Mouse (Mus musculus): ENCODE data around the gene Rbbp7. TPM values are rescaled to one million over a fixed set of nuclear protein-coding genes. Genes with fewer than 3 reads are reported as not detected.
A peak's percentile ranks its signal among the peaks of the same experiment; 100 is the strongest.

Rbbp7 gene
- 100 to 1,000 TPM; 148 to 154 TPM for total RNA-seq (2021)

DNA sequence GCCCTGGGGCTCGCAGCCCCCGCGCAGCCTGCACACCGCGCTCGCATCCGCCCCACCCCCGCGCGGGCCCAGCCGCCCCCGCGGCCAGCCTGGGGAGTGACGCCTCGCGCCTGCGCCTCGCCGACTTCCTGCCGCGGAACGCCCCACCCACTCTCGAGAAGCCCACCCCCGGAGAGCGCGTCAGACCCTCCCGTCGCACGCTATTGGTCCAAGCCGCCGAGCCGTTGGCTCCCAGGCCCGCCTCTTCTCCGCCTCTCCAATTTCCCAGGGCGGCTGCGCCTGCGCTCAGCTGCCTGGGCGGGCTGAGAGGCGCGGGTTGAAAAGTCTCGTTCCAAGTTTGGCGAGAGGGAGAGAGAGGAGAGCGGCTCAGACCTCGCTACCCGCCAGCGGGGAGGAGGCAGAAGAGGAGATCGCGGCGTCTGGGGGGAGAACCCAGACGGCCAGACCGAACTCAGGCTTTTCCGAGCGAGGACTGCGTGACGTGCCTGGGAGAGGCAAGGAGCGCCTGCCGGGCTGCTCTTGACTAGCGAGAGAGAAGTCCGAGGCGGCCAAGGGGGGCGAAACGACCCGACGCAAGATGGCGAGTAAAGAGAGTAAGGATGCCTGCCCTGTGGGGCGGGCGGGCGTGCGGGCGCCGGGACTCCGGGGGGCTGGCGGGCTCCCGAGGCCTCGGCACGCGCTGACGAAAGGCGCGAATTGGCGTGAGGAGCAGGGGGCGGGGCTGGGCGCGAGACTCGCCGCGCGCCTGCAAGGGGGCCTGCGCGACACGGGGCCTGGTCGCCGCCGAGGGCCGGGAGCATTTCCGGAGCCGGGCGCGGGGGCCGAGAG lies at the start of gene Rbbp7:
TSS of gene Rbbp7 (plus strand) at position 288 of the 828 bp plus-strand sequence.
- DNase-seq, result peak; percentile 95
- intact Hi-C loops (cut with DNase I), result loop anchor here (10.0 kb wide), 1 partner anchor 256 kb away; no protein-coding TSS in a partner anchor

DNA sequence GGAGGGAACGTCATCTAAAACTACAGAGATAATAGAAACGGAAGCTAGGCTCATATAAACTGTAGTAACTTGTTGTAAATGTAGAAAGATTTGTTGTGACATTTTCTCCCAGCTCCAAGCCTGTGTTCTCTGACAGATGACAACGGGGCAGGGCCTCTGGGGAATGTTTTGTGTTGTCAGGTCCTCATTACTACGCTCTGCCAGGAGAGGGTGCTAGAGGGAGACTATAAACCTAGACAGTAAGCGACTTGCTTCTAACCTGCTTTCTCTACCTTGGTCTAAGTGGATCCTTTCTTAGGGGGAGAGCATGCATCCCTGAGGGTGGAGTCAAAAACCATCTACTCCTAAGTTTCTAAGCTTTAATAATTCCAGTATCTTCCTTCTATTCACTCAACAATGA lies 42.4 kb upstream of the Rbbp7 start:
- DNase-seq, result peak; percentile 47
- intact Hi-C loops (cut with DNase I), result no loop called here

DNA sequence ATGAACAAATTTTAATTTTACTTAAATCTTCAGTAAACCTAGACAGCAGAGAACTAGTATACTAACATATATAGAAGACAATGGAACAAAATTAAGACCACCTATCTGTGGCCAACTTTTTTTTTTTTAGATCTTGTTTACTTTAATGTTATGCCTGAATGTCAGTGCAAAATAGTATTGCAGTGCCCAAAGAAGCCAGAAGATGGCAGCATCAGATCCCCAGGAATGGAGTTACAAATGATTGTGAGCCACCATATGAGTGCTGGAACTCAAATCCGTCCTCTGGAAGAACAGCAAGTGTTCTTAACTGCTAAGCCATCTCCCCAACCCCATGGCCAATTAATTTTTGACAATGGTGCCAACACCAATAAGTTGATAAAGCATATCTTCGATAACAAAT lies 40.6 kb upstream of the Rbbp7 start:
- intact Hi-C loops (cut with DNase I), result no loop called here

DNA sequence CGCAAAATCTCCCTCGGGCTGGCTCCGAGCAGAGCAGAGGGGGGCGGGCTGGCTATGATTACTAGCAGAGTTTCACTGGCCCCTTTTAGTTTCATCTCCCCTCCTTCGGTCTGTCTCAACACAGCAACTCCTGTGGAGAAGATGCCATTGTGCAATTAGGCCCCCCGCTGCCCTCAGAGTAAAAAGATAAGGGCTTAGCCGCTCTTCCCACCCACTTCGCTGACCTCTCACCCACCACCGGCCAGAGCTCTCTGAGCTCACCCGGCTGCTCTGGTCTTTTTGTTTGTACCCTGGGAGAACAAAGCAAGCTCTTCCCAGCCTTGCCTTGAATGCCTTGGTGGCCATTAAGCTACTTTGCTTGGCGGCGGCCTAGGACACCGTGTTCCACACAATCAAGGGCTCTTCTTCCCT lies 32.8 kb upstream of the Rbbp7 start:
- intact Hi-C loops (cut with DNase I), result no loop called here
- DNase-seq, result peak; percentile 14

More for the DNA sequence above, 40.6 kb upstream of the Rbbp7 start:
- DNase-seq, result peak; percentile 7

- DNase-seq, result no peak
- intact Hi-C loops (cut with DNase I), result no loop called here
Measured at GRCm38 (mm10) chrX:162727795-162728194, 32.4 kb upstream of the Rbbp7 start.

DNA sequence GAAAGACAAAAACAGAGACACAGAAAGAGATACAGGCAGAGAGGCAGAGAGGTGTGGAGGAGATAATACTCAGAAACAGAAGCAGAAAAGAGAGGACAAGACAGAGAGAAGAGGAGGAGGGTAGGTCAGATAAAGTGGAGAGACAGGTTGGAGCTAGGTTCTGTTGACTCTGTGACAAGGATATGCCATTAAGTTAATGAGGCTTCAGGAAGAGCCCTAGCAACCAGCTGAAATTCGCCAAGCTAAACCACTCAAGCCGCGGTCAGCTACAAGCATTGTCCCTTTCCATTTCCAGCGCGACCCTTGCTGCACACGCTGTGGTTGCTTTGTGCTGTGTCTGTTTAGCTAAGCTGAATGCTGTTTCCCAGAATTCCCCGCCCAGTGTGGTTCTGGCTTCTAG lies 32.0 kb upstream of the Rbbp7 start:
- intact Hi-C loops (cut with DNase I), result no loop called here
- DNase-seq, result peak; percentile 1

DNA sequence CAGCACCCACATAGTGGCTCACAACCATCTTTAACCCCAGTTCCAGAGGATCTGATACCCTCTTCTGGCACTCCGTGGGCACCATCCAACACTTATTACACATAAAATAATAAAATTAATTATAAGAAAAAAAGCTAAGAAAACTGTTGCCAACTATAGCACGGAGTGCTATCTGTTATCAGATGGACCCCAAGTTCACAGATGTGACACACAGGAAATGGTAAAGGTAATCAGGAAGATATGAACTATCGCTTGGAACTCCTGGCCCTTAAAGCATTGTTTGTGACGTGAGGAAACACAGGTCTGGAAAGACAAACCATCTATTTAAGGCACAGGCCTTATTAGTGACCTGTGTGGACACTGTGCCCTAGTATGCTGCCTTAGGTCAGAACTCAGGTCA lies 30.2 kb upstream of the Rbbp7 start:
- DNase-seq, result no peak
- intact Hi-C loops (cut with DNase I), result no loop called here

DNA sequence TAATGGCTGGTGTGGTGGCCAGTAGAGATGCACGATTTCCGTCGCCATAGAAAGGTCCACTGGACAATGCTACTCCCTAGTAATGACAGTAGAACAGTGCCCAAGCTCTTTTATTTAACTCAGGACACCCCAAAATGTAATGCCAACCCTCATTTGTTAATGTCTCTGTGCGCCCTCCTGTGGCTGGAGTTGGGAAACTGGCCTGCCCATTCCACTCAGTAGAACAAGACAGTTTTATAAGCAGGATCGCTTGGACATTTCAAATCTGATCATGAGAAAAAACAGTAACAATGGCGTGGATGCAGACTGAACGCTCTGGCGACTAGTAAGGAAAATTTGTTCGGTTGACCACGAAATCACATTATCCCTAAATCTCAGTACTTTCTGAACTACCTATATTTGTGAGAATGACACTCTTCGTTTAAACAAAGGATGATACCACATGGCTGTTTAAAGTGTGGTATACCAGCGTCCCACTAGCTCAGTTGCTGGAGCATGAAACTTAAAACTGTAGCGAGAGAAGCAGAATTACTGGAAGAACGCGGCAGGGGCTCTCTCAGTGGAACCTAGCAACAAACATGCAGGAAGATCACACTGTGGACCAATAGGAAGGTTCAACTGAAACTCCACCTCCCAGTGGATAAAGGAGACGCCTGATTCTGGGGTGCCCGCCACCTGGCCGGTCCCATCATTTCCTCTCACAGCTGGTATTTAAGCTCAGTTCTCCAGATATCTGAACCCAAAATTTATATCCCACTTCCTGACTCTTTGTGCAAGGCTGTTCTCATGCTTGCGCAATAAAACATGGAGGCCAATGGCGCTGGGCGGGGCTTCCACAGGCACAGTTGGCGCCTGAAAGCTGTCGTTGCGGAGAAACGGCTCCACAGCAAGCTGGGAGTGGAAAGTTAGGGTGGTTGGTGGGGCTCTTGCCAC lies 24.9 kb upstream of the Rbbp7 start:
- peak; percentile 71 for DNase-seq
- intact Hi-C loops (cut with DNase I), result no loop called here

- peak; percentile 13 for DNase-seq
- intact Hi-C loops (cut with DNase I), result no loop called here
Measured at GRCm38 (mm10) chrX:162736140-162736659, 24.0 kb upstream of the Rbbp7 start.

DNA sequence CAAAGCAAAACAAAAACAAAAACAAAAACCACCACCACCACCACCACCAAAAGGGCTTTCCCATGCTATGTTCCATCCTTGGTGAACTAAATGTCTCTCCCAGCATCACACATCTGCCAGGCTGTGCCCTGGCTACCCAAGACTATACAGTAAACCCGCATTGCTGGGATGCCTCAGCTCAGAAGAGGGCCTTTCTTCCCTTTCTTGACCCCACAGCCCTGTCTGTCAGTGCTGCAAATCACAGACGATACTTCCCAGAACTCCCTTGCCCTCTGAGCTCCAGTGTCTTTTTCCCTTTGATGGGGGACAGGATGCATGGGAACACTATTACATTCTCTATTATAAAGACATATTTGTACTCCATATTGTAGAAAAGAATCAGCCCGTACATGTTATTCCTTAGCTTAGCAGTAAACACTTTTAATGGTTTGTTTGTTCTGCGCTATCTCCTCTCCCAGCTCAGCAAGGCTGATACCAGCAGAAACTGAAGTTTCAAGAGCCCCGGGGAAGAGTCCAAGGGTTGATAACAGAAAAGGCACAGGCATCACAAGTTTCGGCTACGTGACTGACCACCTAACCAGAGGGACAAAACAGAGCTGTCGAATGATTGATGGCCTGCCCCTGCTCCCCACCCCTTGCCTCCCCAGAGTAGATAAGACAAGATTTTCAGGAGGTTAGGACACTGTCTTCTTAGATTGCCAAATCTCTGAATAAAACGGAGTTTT lies 11.3 kb upstream of the Rbbp7 start:
- intact Hi-C loops (cut with DNase I), result no loop called here
- DNase-seq, result no peak

GRCm38 (mm10) chrX:162752418-162752817 lies 7.8 kb upstream of the Rbbp7 start:
- no peak for DNase-seq
- intact Hi-C loops (cut with DNase I), result no loop called here

- no peak for DNase-seq
- intact Hi-C loops (cut with DNase I), result no loop called here
Measured at GRCm38 (mm10) chrX:162754314-162754713, 5.9 kb upstream of the Rbbp7 start.

GRCm38 (mm10) chrX:162756058-162756457 lies 4.1 kb upstream of the Rbbp7 start:
- no peak for DNase-seq
- intact Hi-C loops (cut with DNase I), result no loop called here

GRCm38 (mm10) chrX:162759251-162760114 lies 719 bp upstream of the Rbbp7 start:
- peak; percentile 13 for DNase-seq
- intact Hi-C loops (cut with DNase I), result loop anchor here (10.0 kb wide), 1 partner anchor 255 kb away; no protein-coding TSS in a partner anchor

- peak; percentile 30 for DNase-seq
- intact Hi-C loops (cut with DNase I), result loop anchor here (10.0 kb wide), 1 partner anchor 256 kb away; no protein-coding TSS in a partner anchor
Measured at GRCm38 (mm10) chrX:162760958-162761515, 835 bp downstream of the Rbbp7 start.

DNA sequence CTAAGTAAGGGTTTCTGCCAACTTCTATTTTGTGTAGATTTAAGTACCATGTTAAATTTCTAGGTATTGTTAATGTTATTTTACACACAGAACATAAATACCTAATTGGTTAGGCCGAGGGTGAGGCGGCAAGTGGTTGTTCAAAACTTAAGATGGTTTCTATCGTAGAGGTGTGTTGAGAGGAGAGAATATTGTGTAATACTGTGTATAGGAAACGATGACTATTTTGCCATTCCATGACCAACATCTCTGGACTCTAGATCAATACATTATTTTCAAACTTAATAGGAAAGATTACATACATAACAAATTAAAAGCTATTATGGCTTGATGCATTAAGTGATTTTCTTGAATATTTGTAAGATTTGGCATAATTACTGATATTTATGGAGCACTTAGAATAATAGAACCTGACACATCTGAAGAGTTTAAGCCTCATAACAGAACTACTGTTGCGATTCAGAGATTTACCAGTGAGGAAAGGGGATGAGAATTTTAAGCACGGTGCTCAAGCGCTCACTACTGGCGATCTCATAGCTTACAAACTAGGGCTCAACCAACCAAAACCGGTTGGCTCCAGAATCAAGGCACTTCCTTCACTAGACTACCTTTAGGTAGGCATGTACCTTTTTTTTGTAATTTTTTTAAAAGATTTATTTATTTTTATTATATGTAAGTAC lies 1.7 kb downstream of the Rbbp7 start:
- DNase-seq, result no peak
- intact Hi-C loops (cut with DNase I), result loop anchor here (10.0 kb wide), 1 partner anchor 257 kb away; no protein-coding TSS in a partner anchor

GRCm38 (mm10) chrX:162770726-162771125 lies 10.5 kb downstream of the Rbbp7 start:
- DNase-seq, result no peak
- intact Hi-C loops (cut with DNase I), result no loop called here

DNA sequence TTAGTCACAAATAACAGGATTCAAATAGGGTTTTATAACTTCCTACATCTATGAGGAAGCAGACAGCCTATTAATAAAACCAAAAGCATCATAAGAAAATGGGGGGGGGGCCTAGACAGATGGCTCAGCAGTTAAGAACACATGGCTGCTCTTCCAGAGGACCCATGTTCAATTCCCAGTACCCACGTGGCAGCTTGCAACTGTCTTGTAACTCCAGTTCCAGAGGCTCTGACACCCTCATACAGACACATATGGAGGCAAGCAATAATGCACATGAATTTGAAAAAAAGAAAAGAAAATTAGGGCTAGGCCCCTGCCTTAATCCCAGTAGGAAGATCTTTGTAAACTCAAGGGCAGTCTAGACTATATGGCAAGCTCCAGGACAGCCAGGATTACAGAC lies 28.2 kb downstream of the Rbbp7 start:
- intact Hi-C loops (cut with DNase I), result no loop called here
- no peak for DNase-seq

Measured in left cerebral cortex, postnatal 4 days (tissue).